Mouse (Mus musculus) spleen, adult 12 weeks (tissue): ENCODE data around the gene Fn1.

ENCODE experiments used
- DNase-seq: peaks from one replicate; pipeline ENCODE4 v3.0.0; 2022; ENCODE audit warnings: low spot score

Gene Fn1

DNA sequence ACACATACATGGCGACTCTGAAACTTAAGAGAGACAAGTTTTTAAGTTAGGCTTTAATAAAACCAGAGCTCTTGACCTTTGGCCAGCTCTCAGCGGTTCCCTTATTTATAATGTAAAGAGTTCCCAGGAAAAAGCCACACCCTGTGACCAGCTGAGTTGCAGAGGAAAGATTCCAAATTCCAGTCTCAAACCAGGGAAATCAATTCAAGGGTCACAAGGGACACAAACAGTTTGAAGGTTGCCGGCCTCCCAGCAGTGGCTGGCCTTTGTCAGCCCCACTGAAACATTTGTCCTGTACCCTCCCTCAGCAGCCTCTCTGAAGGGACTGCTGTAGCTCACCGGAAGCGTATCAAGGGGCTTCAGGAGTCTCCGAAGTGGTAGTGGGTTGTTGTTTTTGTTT, 2.3 kb downstream of the Fn1 start:
- DNase-seq: no peak

DNA sequence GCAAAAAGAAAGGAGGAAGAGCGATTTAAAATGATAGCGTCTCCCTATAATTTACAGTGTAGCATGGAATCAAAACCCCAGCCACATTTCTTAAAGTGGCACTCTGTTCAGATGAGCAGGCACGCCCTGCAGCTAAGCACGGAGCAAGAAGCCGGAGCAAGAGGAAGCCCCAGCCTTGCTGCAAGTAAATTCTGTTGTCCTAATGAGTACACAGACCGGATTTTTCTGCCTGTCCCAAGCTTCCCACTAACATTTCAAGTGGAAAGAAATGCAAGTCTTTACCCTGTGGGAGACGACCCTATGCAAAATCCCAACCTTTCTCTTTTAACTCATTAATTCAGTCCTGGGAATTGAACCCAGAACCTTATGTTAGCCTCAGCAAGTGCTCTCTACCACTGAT, 4.8 kb downstream of the Fn1 start:
- DNase-seq: no peak

DNA sequence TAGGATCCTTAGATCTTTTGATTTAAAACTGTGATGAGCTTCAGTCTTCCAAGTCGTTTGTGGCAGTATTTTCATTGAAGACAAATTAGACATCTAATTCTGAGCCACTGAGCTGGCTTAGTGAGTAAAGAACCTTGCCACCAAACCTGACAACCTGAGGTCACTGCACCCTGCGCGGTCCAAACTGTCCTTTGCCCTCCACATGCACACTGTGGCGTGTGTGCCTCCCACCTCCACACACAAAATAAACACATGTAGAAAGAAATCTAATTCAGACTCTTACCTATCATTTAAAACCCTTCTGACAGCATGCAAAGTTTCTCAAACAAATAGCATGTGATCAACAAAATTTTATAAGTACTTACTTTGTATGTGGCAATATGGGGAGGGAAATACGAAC, 6.2 kb downstream of the Fn1 start:
- DNase-seq: no peak

DNA sequence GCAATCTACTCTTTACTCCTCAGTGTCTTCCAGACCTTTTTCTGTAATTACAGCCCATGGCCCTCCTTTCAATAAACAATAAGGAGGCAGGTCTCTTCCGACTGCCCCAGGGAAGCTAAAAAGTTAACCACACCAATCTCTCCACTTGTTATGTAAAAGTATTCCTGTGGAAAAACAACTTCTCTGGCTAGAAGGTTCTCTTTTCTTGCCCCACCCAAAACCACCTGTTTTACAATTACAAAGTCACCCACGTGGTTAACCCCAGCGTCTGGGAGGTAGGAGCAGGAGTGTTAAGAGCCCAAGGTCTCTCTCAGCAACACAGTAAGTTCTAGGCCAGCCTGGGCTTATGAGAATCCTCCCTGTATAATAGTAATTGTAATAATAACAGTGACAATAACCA, 7.0 kb downstream of the Fn1 start:
- no peak for DNase-seq

DNA sequence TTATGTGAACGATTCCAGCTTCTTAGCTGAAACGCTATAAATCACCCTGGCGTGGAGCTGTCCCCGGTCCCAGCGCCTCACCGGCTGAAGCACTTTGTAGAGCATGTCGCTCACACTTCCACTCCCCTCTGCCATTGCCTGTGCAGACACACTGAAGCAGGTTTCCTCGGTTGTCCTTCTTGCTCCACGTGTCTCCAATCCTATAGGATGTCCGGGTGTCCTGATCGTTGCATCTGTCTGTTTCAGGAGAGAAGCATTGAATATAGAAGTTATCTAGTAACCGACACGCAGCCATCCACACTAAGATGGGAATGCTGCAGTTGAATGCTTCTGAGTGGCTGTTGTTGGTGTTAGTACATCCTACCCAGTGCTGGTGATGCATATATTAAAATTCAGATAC, 7.5 kb downstream of the Fn1 start:
- DNase-seq: no peak

DNA sequence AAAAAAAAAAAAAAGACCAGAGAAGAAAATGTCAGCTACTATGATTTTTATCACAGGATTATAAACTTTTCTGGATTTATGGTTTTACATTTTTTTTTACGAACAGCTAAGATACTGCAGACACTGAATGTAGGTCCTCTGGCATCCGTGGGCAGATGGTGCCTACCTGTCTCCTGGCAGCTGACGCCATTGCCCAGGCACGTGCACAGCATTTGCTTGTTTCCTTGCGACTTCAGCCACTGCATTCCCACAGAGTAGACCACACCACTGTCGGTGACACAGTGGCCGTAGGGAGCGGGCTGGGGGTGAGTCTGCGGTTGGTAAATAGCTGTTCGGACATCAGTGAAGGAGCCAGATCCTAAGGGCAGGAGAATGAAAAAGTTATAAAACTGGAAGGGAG, 10.2 kb downstream of the Fn1 start:
- no peak for DNase-seq

DNA sequence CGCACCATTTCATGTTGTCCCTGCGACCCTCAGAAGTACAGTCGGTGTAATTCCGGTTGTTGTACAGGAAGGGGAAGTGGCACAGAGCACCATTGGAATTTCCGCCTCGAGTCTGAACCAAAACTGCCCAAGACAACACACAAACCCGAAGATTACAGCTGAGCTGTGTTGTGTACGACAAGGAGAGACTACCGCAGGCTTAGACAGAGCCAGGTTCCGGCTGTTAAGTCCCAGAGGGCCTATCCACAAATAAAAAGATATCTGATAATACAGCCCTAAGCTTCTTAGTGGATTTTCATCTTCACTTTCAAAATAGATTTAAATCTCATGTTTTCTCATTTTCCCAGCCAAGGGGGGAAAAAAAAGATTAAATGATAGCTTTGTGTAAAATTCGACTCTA, 11.8 kb downstream of the Fn1 start:
- DNase-seq: no peak

DNA sequence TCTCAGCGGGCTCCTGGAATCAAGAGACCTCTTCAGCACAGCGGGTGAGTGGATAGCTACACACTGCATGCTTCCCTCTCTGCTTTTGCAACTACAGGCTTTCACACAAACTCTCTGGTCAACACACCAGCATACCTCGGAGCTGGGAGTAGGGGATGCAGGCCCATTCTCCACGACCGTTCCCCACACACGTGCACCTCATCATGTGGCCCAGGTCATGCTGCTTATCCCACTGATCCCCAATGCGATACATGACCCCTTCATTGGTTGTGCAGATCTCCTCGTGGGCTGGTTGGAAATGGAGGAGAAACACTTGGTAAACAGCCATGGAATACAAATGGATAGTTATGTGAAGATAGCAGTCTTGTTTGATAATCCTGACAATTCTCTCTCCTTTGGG, 12.8 kb downstream of the Fn1 start:
- DNase-seq: no peak

DNA sequence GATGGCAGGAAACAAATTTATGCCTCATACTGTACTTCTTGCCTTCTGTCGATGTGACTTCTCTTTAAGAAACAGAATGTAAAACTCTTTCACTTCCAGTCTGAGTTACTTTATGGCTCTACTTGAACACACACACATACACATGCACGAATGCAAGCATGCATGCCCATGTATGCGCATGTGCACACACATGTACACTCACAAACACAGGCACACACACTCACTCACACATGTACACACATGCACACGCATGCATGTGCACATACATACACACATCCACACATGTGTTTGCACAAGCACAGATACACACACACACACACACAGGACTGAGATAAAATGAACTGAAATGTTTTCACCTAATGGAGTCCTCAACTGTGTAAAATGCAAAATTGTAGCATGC, 16.3 kb downstream of the Fn1 start:
- DNase-seq: no peak

DNA sequence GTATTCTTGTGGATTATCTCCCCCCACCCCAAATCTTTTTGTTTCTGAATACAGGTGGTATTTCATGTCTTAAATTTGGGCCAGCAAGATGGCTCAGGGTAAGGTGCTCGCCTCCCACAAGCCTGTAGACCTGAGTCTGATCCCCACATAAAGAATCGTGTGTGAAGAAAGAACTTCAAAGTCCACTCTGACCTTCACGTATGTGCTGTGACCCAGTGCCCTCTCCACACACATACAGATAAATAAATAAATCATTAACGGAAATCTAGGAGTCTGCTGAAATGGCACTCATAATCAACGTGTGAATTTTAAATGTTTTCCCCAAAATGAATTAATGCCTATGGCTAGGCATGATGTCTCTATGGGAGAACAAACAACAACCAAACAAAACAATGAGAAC, 16.9 kb downstream of the Fn1 start:
- DNase-seq: no peak

DNA sequence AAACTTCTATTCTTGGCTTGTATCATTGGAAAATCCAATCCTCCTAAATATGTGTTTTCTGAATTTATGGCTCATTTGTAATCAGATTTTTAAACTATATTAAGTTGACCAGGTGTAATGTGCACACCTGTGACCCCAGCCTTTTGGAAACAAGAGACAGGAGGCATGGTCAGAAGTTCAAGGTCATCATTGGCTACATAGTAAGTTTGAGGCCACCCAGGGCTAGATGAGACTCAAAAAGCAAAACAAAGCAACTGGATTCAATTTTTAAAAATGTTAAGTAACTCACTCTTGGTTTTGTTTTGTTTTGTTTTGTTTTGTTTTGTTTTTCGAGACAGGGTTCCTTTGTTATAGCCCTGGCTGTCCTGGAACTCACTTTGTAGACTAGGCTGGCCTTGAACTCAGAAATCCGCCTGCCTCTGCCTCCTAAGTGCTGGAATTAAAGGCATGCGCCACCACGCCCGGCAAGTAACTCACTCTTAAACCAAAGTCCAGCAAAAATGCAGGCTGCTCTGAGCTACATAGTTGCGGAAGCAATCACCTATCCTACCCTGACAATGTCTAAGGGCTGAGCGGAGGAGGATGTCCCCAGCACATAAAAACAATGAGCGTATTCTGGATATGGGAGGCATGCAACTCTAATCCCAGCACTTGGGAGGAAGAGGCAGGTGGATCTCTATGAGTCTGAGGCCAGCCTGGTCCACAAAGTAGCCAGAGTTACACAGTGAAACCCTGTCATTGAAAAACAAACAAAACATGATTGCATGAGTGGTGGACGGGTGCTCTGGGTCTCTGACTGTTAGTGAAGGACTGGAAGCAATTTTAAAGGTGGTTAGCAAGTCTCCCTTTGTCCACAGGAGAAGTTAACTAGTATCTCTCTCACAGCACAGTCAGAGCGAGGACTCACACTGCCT, 17.6 kb downstream of the Fn1 start:
- no peak for DNase-seq

DNA sequence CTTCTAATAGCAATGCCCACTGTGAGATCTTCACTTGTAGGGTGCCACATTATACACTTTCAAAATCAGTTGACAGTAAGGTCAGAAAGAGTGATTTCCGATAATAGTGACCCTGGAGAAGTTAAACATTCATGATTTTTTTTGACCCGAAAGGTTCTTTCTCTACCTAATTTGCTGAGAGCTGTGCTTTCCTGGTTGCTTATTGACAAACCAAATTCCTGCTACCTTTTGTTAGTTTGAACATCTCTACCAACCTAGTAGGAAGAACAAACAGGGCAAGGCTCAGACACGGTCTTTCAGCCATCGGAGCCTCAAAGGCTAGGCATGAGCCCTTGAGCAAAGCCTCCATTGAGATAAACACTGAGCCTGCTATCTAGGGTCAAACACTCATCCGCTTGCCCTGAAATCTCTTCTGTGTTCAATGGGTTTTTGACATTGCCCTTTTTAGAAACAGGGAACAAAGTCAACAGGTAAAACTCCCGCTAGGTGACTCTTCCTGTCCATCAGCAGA, 18.5 kb downstream of the Fn1 start:
- DNase-seq: no peak

DNA sequence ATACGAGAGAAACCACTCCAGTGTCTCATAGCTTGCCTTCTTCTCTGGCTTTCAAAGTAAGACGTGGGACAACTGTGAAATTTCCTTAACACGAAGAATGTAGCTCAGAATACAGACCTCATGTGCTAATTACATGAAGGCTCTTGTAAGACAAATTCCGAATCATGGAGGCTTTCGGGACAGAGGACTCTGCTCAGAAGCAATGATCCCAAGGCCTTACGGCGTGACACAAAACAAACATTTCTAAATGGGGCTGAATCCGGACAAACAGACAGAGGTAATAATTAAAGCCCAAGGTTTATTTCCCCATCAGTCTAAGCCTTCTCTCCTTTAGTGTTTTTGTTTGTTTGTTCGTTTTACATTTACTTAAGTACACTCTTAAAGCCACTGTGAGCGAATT, 20.6 kb downstream of the Fn1 start:
- no peak for DNase-seq

DNA sequence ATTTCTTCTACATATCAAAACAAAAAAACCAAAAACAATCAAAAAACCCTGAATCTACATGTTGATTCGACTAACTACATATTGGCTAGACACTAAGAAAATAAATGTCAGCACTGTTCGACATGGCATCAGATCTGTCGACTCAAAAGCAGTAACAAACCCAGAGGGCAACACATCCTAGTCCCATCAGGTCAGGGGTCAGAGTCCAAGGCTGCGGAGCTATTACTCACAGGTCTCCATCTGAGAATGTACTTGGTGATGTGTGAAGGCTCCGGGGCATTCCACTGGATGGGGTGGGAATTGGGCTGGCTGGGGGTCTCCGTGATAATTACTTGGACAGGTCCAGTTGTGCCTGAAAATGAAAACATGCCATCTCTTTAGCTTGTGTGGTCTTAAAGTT, 21.2 kb downstream of the Fn1 start:
- DNase-seq: no peak

DNA sequence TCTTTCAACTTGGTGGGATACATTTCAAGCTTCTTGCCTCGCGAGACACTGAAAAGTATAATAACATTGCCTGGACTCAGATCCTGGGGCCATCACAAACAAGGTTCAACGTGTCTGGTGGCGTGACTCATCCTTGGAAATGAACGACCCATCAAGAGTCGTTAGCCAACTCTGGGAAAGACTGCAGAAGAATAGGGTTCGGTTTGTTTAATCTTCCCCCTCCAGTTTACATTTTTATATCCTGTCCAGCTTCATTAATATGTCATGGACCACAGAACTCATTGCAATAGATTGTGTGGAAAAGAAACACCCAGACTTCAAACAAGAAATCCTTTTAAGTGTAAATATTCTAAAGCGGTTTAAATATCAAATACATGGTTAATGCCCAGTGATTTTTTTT, 22.8 kb downstream of the Fn1 start:
- DNase-seq: no peak

DNA sequence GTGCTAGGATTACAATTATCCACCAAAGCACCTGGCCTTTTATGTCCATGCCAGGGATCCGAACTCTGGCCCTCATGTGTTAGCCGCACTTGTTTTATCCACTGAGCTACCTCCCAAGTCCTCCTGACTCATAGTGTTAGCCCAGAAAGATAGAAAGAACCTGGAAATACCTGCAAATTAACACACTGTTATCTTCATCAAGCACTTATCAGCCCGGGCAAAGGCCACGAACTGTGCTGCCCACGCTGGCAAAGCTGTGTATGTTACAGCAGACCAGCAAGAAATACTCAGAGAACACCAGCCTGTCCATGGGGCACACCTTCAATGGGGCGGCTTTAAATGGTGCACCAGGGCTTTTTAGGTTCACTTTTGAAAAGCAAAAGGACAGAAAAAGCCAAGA, 29.4 kb downstream of the Fn1 start:
- DNase-seq: no peak

DNA sequence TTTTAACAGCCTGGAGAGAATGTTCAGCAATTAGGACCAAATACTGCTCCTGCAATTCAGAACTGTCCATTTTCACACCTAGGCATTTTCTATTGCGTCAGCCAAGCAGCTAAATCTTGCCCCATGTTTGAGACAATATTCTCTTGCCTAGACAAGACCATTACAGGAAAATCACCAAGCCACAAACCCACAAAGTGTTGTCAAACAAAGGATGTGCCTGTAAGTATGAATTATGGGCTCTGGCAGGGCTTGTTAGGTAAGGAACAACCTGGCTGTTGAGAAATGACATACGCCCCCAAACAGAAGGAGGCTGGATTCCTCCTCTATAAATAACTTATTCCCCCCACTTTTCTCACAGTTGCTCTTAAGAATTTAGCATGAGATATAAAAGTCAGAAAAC, 31.5 kb downstream of the Fn1 start:
- DNase-seq: no peak

DNA sequence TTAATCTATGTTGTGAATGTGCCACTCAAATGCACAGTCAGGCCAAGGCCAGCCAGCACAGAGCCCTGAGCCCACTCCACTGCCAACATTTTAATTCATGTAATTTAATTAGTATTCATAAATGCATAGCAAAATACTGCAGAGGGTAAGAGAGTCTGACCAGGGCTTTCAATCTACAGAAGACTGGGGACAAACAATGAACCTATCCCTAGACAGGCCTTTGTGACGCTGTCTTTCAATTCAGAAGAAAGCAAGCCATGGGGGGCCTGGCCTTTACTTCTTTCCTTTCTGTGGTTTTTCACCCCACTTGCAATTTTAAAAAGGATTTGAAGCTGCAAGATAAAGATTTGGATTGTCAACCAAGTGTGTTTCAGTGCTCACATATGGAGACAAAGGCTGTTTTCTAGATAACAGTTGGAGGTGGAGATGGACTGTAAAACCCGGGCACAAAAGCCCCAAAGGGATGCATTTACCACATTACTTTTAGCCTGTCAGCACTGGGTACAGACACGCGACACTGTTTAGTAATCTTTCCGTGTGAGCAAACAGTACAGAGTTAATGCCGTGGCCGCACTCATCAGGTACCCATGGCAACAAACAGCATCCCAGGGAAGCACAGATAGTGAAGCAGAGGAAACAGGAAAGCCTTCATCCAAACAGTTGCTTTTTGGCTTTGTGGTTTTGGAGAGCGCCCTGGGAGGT, 38.3 kb downstream of the Fn1 start:
- no peak for DNase-seq

DNA sequence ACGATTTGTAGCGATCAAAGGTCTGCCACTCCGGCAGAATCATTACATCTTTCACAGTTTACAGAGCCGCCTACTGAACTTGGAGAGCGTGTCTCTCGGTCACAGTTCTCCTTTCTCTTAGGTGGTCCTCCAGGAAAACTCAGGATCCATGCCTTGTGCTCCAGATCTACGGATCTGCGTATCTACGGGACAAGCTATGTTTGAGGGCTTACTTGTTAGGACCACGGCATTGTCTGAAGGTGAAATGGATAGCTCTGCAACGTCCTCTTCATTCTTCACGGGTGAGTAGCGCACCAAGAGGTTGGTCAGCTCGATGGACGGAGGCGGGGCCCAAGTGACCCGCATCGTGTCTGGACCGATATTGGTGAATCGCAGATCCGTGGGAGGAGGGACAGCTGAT, 40.7 kb downstream of the Fn1 start:
- no peak for DNase-seq

DNA sequence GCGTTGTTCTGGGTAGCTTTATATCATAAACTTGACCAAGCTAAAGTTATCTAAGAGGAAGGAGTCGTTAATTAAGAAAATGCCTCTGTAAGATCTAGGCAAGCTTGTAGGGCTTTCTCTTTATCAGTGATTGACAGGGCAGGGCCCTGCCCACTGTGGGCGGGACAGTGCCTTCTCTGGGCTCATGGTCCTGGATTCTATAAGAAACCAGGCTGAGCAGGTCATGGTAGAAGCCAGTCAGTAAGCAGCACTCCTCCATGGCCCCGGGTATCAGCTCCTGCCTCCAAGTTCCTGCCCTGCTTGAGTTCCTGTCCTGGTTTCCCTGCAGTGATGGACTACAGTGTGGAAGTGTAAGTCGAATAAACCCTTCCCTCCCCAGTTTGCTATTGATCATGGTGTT, 43.1 kb downstream of the Fn1 start:
- no peak for DNase-seq

DNA sequence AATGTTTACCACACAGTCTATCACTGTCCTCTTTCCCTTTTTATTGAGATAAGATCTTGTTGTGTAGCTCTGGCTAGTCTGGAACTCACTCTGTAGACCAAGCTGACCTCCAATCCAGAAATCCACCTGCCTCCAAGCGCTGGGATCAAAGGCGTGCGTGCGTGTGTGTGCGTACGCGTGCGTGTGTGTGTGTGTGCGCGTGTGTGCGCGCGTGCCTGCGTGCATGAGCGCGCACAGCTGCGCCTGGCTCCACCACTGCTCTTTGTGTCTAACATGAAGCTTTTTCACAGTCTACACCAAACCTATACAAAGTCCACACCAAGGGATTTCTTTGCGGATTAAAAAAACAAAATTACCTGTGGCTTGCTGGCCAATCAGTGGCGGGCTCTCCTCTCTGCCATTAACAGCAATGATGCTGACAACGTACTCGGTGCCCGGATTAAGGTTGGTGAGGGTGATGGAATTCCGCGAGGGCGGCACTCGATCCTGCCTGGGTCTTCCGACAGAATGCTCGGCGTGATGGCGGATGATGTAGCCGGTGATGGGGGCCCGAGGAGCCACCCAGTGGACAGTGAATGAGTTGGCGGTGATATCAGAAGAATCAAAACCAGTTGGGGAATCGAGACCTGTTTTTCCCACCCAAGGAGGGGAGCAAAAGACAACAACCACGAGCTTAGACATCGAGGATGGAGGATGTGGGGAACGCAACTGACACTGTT, 43.8 kb downstream of the Fn1 start:
- no peak for DNase-seq

DNA sequence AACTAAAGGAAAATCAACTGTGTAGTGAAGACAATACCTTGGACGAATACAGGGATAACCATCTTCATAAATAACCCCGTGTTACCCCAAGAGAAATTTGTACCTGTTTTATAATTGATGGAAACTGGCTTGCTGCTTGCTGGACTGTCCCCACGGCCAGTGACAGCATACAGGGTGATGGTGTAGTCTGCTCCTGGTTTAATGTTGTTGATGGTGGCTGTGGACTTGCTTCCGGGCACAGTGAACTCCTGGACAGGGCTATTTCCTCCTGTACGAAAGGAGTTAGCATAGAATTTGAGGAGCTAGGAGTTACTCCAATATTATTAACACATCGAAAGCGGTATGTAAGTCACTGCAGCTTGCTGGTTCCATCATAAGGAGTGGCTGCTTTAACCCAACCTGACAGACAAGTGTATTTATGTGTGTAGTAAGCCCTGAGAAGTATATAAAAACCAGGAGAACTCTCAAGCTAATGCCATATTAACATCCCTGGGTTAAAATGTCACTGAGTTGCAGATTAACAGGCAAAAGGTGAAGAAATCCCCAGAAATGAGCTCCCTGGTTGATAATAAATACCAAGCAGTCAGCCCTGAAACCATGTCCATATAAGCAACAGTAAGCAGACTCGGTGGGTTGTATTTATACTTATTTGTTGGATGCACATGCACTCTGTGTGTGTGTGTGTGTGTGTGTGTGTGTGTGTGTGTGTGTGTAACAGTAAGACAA, 46.2 kb downstream of the Fn1 start:
- no peak for DNase-seq
